Comparison of ENCODE assay signal across 8 mouse cellular contexts in the genomic region with DNA sequence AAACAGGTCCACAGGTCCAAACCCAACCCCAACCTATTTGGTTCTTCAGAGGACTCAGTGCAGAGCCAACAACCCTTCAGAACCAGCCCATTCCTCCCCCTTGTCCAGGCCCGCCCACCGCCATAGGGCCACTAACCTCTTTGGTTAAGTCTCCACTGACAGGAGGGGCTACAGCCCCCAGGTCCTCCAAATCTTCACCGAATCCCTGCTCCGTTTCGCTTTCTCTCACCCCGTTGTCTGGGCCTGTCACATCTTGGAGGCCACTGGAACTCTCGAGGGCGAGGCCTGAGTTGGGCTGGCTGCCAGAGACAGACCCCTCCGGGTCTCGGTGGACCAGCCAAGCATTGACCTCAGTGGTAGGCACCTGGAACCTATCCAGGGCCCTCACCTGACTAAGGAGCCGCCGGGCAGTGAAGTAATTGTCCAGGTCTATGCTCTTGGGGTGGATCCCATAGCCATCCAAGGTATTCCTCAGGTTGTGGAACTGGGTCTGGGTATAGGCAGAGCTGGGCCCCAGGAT. TPM values are rescaled to one million over a fixed set of nuclear protein-coding genes. Genes with fewer than 3 reads are reported as not detected.
DNase-seq lines count a peak whose midpoint lies in the region; ATAC-seq and TF ChIP-seq lines count a peak whose summit lies in the region.

No protein-coding gene starts in this region.

- H3K4me3 ChIP-seq in ES-E14 (ENCODE audit: insufficient read depth in 1 of 2, low read depth in 1 of 2, low read length in 2 of 2, poor library complexity in 1 of 2, severe bottlenecking in 1 of 2): peak overlapping the region in 1 of 2 experiments; percentile 7; a peak in 1 of 4 replicates
- peak overlapping the region; percentile 91 for H3K4me3 ChIP-seq in heart, postnatal 0 days (ENCODE audit: low read depth, low read length)
- no peak overlapping the region; the same call in 1 of the 2 replicates for H3K4me3 ChIP-seq in stomach, embryonic 15.5 days (replicated peaks)

- 38% methylated on average over 12 of the region's 12 CpGs for WGBS in heart, postnatal 0 days
- 75% methylated on average over 12 of the region's 12 CpGs for WGBS in stomach, embryonic 15.5 days

- no peak for TF ChIP-seq CTCF in heart, postnatal 0 days (IDR thresholded peaks at IDR 0.05; ENCODE audit: low read depth)

- in situ Hi-C loops in ES-E14 (cut with MboI; ENCODE audit: low sequenced_read_pairs in 2 of 2, unreplicated experiment in 2 of 2): no loop called here

- H3K4me2 ChIP-seq in heart, postnatal 0 days (ENCODE audit: low read depth, low read length): peak overlapping the region; percentile 97
- peak overlapping the region; percentile 41 for H3K4me2 ChIP-seq in stomach, embryonic 15.5 days

- peak; percentile 45 for DNase-seq in adrenal gland, postnatal 10 days
- no peak for DNase-seq in adrenal gland, postnatal 25 days
- no peak for DNase-seq in ES-E14 (ENCODE audit: low read depth, low spot score)
- no peak for DNase-seq in heart, postnatal 0 days (ENCODE audit: low spot score)
- peak; percentile 38 to 57 for DNase-seq in kidney, postnatal 4 days
- no peak for DNase-seq in thymus, postnatal 4 days

- H3K27me3 ChIP-seq in heart, postnatal 0 days (ENCODE audit: control insufficient read depth, insufficient read depth, low read length): no peaks in the 10 kb centered on the region
- H3K27me3 ChIP-seq in stomach, embryonic 15.5 days (replicated peaks): no peaks in the 10 kb centered on the region

- no peak for ATAC-seq in heart, postnatal 0 days (ENCODE audit: insufficient read depth, low read depth)
- no peak for ATAC-seq in stomach, embryonic 15.5 days (ENCODE audit: insufficient read depth, low FRiP score, low read depth)
- ATAC-seq in activated CD4-positive, CD25-positive, alpha-beta regulatory T cell, adult 4 months: no peak

- H3K36me3 ChIP-seq in ES-E14 (ENCODE audit: control insufficient read depth, insufficient read depth, low read length, poor library complexity, severe bottlenecking): peaks cover 20% of the 10 kb centered on the region
- peaks cover 6% of the 10 kb centered on the region for H3K36me3 ChIP-seq in heart, postnatal 0 days (replicated peaks; ENCODE audit: control insufficient read depth, insufficient read depth, low read length)
- H3K36me3 ChIP-seq in stomach, embryonic 15.5 days: 0 out of 2 replicates have a peak, but pooled peaks cover 13% of the 10 kb centered on the region

- H3K9ac ChIP-seq in ES-E14 (ENCODE audit: insufficient read depth, low read depth, low read length, poor library complexity, severe bottlenecking): peak overlapping the region; percentile 15; the same call in 1 of the 2 replicates
- H3K9ac ChIP-seq in heart, postnatal 0 days (replicated peaks; ENCODE audit: low read depth, low read length): peak overlapping the region; percentile 88
- no peak overlapping the region for H3K9ac ChIP-seq in stomach, embryonic 15.5 days

- peaks cover 9 to 22% of the 10 kb centered on the region in 2 experiments for H3K4me1 ChIP-seq in ES-E14 (ENCODE audit: control insufficient read depth in 2 of 2, insufficient read depth in 2 of 2, low read length in 2 of 2, poor library complexity in 1 of 2)
- H3K4me1 ChIP-seq in heart, postnatal 0 days (ENCODE audit: control insufficient read depth, insufficient read depth): peaks cover 54% of the 10 kb centered on the region
- H3K4me1 ChIP-seq in stomach, embryonic 15.5 days: peaks cover 61% of the 10 kb centered on the region

- no peak overlapping the region for H3K27ac ChIP-seq in ES-E14 (ENCODE audit: insufficient read depth, low read depth, low read length, poor library complexity, severe bottlenecking)
- peak overlapping the region; percentile 99 for H3K27ac ChIP-seq in heart, postnatal 0 days (ENCODE audit: low read depth)
- H3K27ac ChIP-seq in stomach, embryonic 15.5 days: peak overlapping the region; percentile 26; the same call in 1 of the 2 replicates

- H3K9me3 ChIP-seq in ES-E14 (ENCODE audit: control insufficient read depth, insufficient read depth, low read depth, low read length): no peaks in the 10 kb centered on the region
- no peaks in the 10 kb centered on the region for H3K9me3 ChIP-seq in heart, postnatal 0 days (replicated peaks; ENCODE audit: control insufficient read depth, low read length)
- H3K9me3 ChIP-seq in stomach, embryonic 15.5 days: no peaks in the 10 kb centered on the region

- peak; percentile 11; the same call in 1 of the 2 replicates for TF ChIP-seq EP300 in heart, postnatal 0 days (IDR thresholded peaks at IDR 0.05; ENCODE audit: low read depth)

TF ChIP-seq in ES-E14, 5 proteins besides CTCF, POLR2A, EP300 and RAD21:
- no peak for TF ChIP-seq CHD2 (IDR thresholded peaks at IDR 0.05; ENCODE audit: low read depth, low read length)
- no peak for TF ChIP-seq ZNF384 (IDR thresholded peaks at IDR 0.05; ENCODE audit: low read depth, low read length)
- TF ChIP-seq MAFK (IDR thresholded peaks at IDR 0.05; ENCODE audit: insufficient read depth, low read depth, low read length): no peak
- no peak for TF ChIP-seq HCFC1 (IDR thresholded peaks at IDR 0.05; ENCODE audit: borderline replicate concordance, insufficient read depth, low read length)
- TF ChIP-seq ZC3H11A (IDR thresholded peaks at IDR 0.05; ENCODE audit: borderline replicate concordance, low read depth, low read length): no peak

RNA-seq across cellular contexts. Expression of gene Nfe2l1, which starts 2.6 kb away (rescaled TPM):
- 100 to 1,000 TPM; 300 to 307 TPM for total RNA-seq in adrenal gland, postnatal 10 days (2021)
- total RNA-seq in adrenal gland, postnatal 25 days (2021): 492 and 601 TPM in 2 replicates
- total RNA-seq in ES-E14 (2012; rRNA removed): 166 and 208 TPM in 2 replicates
- total RNA-seq in heart, postnatal 0 days (2014; rRNA removed; ENCODE audit: low replicate concordance): 98.8 and 99.1 TPM in 2 replicates
- 81.2 and 83.5 TPM in 2 replicates for polyA plus RNA-seq in heart, postnatal 0 days (2015; fragmentation: Nextera tagmentation; extraction: Ambion mirVana)
- 52.6 and 54.1 TPM in 2 replicates for polyA plus RNA-seq in stomach, embryonic 15.5 days (2015; fragmentation: Nextera tagmentation; extraction: Ambion mirVana)
- polyA plus RNA-seq in activated CD4-positive, CD25-positive, alpha-beta regulatory T cell, adult 4 months (2017; shearing (Covaris generic)): 10 to 100 TPM; 19.7 to 22.1 TPM

RNA-seq across cellular contexts. Expression of gene Copz2, which starts 22.5 kb away (rescaled TPM):
- 10 to 100 TPM; 45.5 to 50.3 TPM for total RNA-seq in adrenal gland, postnatal 10 days (2021)
- 58.0 and 59.0 TPM in 2 replicates for total RNA-seq in adrenal gland, postnatal 25 days (2021)
- total RNA-seq in ES-E14 (2012; rRNA removed): 2.5 and 5.5 TPM in 2 replicates
- total RNA-seq in heart, postnatal 0 days (2014; rRNA removed; ENCODE audit: low replicate concordance): 45.8 and 54.7 TPM in 2 replicates
- 119 and 123 TPM in 2 replicates for polyA plus RNA-seq in heart, postnatal 0 days (2015; fragmentation: Nextera tagmentation; extraction: Ambion mirVana)
- polyA plus RNA-seq in stomach, embryonic 15.5 days (2015; fragmentation: Nextera tagmentation; extraction: Ambion mirVana): 124 and 125 TPM in 2 replicates
- not detected for polyA plus RNA-seq in activated CD4-positive, CD25-positive, alpha-beta regulatory T cell, adult 4 months (2017; shearing (Covaris generic))

RNA-seq across cellular contexts. Expression of gene Cbx1, which starts 38.2 kb away (rescaled TPM):
- total RNA-seq in adrenal gland, postnatal 10 days (2021): 10 to 100 TPM; 64.9 to 73.1 TPM
- total RNA-seq in adrenal gland, postnatal 25 days (2021): 78.9 and 98.0 TPM in 2 replicates
- 112 and 153 TPM in 2 replicates for total RNA-seq in ES-E14 (2012; rRNA removed)
- total RNA-seq in heart, postnatal 0 days (2014; rRNA removed; ENCODE audit: low replicate concordance): 9.9 and 24.9 TPM in 2 replicates
- polyA plus RNA-seq in heart, postnatal 0 days (2015; fragmentation: Nextera tagmentation; extraction: Ambion mirVana): 35.6 and 42.0 TPM in 2 replicates
- polyA plus RNA-seq in stomach, embryonic 15.5 days (2015; fragmentation: Nextera tagmentation; extraction: Ambion mirVana): 99.1 and 99.2 TPM in 2 replicates
- polyA plus RNA-seq in activated CD4-positive, CD25-positive, alpha-beta regulatory T cell, adult 4 months (2017; shearing (Covaris generic)): 10 to 100 TPM; 56.8 to 60.2 TPM

RNA-seq across cellular contexts. Expression of gene Snx11, which starts 49.8 kb away (rescaled TPM):
- total RNA-seq in adrenal gland, postnatal 10 days (2021): 10 to 100 TPM; 19.2 to 22.9 TPM
- 32.1 and 34.6 TPM in 2 replicates for total RNA-seq in adrenal gland, postnatal 25 days (2021)
- total RNA-seq in ES-E14 (2012; rRNA removed): 55.6 and 57.6 TPM in 2 replicates
- 14.4 and 14.8 TPM in 2 replicates for total RNA-seq in heart, postnatal 0 days (2014; rRNA removed; ENCODE audit: low replicate concordance)
- polyA plus RNA-seq in heart, postnatal 0 days (2015; fragmentation: Nextera tagmentation; extraction: Ambion mirVana): 9.0 and 10.2 TPM in 2 replicates
- 16.5 and 17.4 TPM in 2 replicates for polyA plus RNA-seq in stomach, embryonic 15.5 days (2015; fragmentation: Nextera tagmentation; extraction: Ambion mirVana)
- 10 to 100 TPM; 15.4 to 21.8 TPM for polyA plus RNA-seq in activated CD4-positive, CD25-positive, alpha-beta regulatory T cell, adult 4 months (2017; shearing (Covaris generic))

Comparison
In these comparisons a context has a peak if more than half of its experiments do, and no peak if none do; other contexts are left out.
1. DNase-seq: peak in adrenal gland, postnatal 10 days (single experiment) and kidney, postnatal 4 days (2 of 2); none in adrenal gland, postnatal 25 days (single experiment), ES-E14 (single experiment), heart, postnatal 0 days (single experiment) and thymus, postnatal 4 days (single experiment).